Mouse (Mus musculus) cerebellum, postnatal 14 days (tissue): ENCODE data around the gene Wdr83os.

Source experiments
- DNase-seq, 2 experiments: peaks; one replicate each; pipeline ENCODE4 v3.0.0; 2021; ENCODE audit warnings: mixed read lengths in 2 of 2

The Wdr83os gene

GRCm38 (mm10) chr8:85080532-85081215, at the start of gene Wdr83os:
Gene Wdr83os, plus strand, starts transcription at chr8:85080740.
- DNase-seq = peak; percentile 72 to 79

- peak in 1 of 2 experiments; percentile 42 for DNase-seq
These were observed 47.8 kb upstream of the Wdr83os start for GRCm38 (mm10) chr8:85032622-85033311.

GRCm38 (mm10) chr8:85033867-85034266, 46.7 kb upstream of the Wdr83os start:
- DNase-seq = no peak

GRCm38 (mm10) chr8:85034764-85035163, 45.8 kb upstream of the Wdr83os start:
- DNase-seq = peak; percentile 75 to 83

- DNase-seq = no peak
These were observed 45.3 kb upstream of the Wdr83os start for GRCm38 (mm10) chr8:85035165-85035727.

- peak in 1 of 2 experiments; percentile 40 for DNase-seq
These were observed 44.7 kb upstream of the Wdr83os start for GRCm38 (mm10) chr8:85035728-85036310.

- DNase-seq = no peak
These were observed 44.2 kb upstream of the Wdr83os start for GRCm38 (mm10) chr8:85036381-85036717.

GRCm38 (mm10) chr8:85036718-85037365, 43.7 kb upstream of the Wdr83os start, which contains the start of gene Tnpo2:
Gene Tnpo2, plus strand, starts transcription at chr8:85036915.
- DNase-seq = peak; percentile 91 to 94

- no peak for DNase-seq
These were observed 43.2 kb upstream of the Wdr83os start for GRCm38 (mm10) chr8:85037366-85037680.

- DNase-seq = peak; percentile 59 to 62
These were observed 42.6 kb upstream of the Wdr83os start for GRCm38 (mm10) chr8:85037681-85038531.

GRCm38 (mm10) chr8:85043619-85044018, 36.9 kb upstream of the Wdr83os start:
- DNase-seq = no peak

- no peak for DNase-seq
These were observed 23.2 kb upstream of the Wdr83os start for GRCm38 (mm10) chr8:85057367-85057766.

- DNase-seq = peak; percentile 93 to 95
These were observed 20.5 kb upstream of the Wdr83os start, which contains the start of gene Fbxw9 for GRCm38 (mm10) chr8:85059879-85060616. Gene Fbxw9, plus strand, starts transcription at chr8:85060055.

GRCm38 (mm10) chr8:85062603-85063002, 17.9 kb upstream of the Wdr83os start:
- no peak for DNase-seq

- DNase-seq = no peak
These were observed 15.3 kb upstream of the Wdr83os start for GRCm38 (mm10) chr8:85065213-85065612.

- DNase-seq = no peak
These were observed 13.4 kb upstream of the Wdr83os start for GRCm38 (mm10) chr8:85067155-85067554.

- DNase-seq = peak; percentile 41 to 64
These were observed 12.6 kb upstream of the Wdr83os start, which contains the start of gene Gm5741 for GRCm38 (mm10) chr8:85067982-85068381. Gene Gm5741, minus strand, starts transcription at chr8:85067982.

- peak in 1 of 2 experiments; percentile 29 for DNase-seq
These were observed 9.5 kb upstream of the Wdr83os start for GRCm38 (mm10) chr8:85071041-85071440.

- peak; percentile 91 to 92 for DNase-seq
These were observed 8.8 kb upstream of the Wdr83os start, which contains the start of gene Dhps for GRCm38 (mm10) chr8:85071514-85072281. Gene Dhps, plus strand, starts transcription at chr8:85071757.

GRCm38 (mm10) chr8:85072364-85072929, 8.1 kb upstream of the Wdr83os start:
- no peak for DNase-seq
